Mouse (Mus musculus): ENCODE data around the gene Hk1.

The Hk1 gene

GRCm38 (mm10) chr10:62379808-62380207, at the start of gene Hk1:
Hk1 (minus strand) TSS chr10:62379908.
- DNase-seq (ENCODE audit: low spot score): no peak

GRCm38 (mm10) chr10:62425081-62425871, 45.6 kb upstream of the Hk1 start:
- no peak for DNase-seq (ENCODE audit: low spot score)

GRCm38 (mm10) chr10:62422255-62422654, 42.5 kb upstream of the Hk1 start, which contains the start of gene Hkdc1:
Hkdc1 (minus strand) TSS chr10:62422491.
- no peak for DNase-seq (ENCODE audit: low spot score)

- no peak for DNase-seq (ENCODE audit: low spot score)
Observed at GRCm38 (mm10) chr10:62421127-62421526, 41.4 kb upstream of the Hk1 start.

GRCm38 (mm10) chr10:62420399-62420798, 40.7 kb upstream of the Hk1 start:
- DNase-seq (ENCODE audit: low spot score): no peak

- no peak for DNase-seq (ENCODE audit: low spot score)
Observed at GRCm38 (mm10) chr10:62419422-62419821, 39.7 kb upstream of the Hk1 start.

- no peak for DNase-seq (ENCODE audit: low spot score)
Observed at GRCm38 (mm10) chr10:62418831-62419356, 39.2 kb upstream of the Hk1 start.

GRCm38 (mm10) chr10:62413606-62413982, 33.9 kb upstream of the Hk1 start:
- DNase-seq (ENCODE audit: low spot score): peak; percentile 32

GRCm38 (mm10) chr10:62412906-62413605, 33.3 kb upstream of the Hk1 start:
- DNase-seq (ENCODE audit: low spot score): peak; percentile 66

GRCm38 (mm10) chr10:62411431-62412410, 32.0 kb upstream of the Hk1 start:
- DNase-seq (ENCODE audit: low spot score): no peak

- peak; percentile 74 for DNase-seq (ENCODE audit: low spot score)
Observed at GRCm38 (mm10) chr10:62410943-62411342, 31.2 kb upstream of the Hk1 start.

GRCm38 (mm10) chr10:62404901-62405300, 25.2 kb upstream of the Hk1 start:
- DNase-seq (ENCODE audit: low spot score): peak; percentile 53

- DNase-seq (ENCODE audit: low spot score): peak; percentile 22
Observed at GRCm38 (mm10) chr10:62401641-62402111, 22.0 kb upstream of the Hk1 start.

GRCm38 (mm10) chr10:62383011-62383410, 3.3 kb upstream of the Hk1 start:
- DNase-seq (ENCODE audit: low spot score): no peak

GRCm38 (mm10) chr10:62380936-62381335, 1.2 kb upstream of the Hk1 start:
- DNase-seq (ENCODE audit: low spot score): no peak

- DNase-seq (ENCODE audit: low spot score): no peak
Observed at GRCm38 (mm10) chr10:62358827-62359226, 20.9 kb downstream of the Hk1 start.

- no peak for DNase-seq (ENCODE audit: low spot score)
Observed at GRCm38 (mm10) chr10:62356105-62356730, 23.5 kb downstream of the Hk1 start.

GRCm38 (mm10) chr10:62345147-62345546, 34.6 kb downstream of the Hk1 start:
- no peak for DNase-seq (ENCODE audit: low spot score)

- DNase-seq (ENCODE audit: low spot score): no peak
Observed at GRCm38 (mm10) chr10:62344004-62344752, 35.5 kb downstream of the Hk1 start.

- DNase-seq (ENCODE audit: low spot score): no peak
Observed at GRCm38 (mm10) chr10:62342512-62342911, 37.2 kb downstream of the Hk1 start.

- no peak for DNase-seq (ENCODE audit: low spot score)
Observed at GRCm38 (mm10) chr10:62341956-62342355, 37.8 kb downstream of the Hk1 start.

Measured in urinary bladder, postnatal 14 days (tissue).